Mouse (Mus musculus) CD4-positive, CD25-positive, alpha-beta regulatory T cell, adult 9 weeks (primary cell): ENCODE data around the gene Cct6b. TPM values are rescaled to one million over a fixed set of nuclear protein-coding genes. Genes with fewer than 3 reads are reported as not detected.

Source experiments
- polyA plus RNA-seq: library from polyadenylated mRNA; unstranded; fragments of 100-300 nt; shearing (Covaris generic); gene quantifications from one replicate; pipeline ENCODE4 v1.2.1, GENCODE M21; 2017

Gene Cct6b
- 0.86 TPM for polyA plus RNA-seq

DNA sequence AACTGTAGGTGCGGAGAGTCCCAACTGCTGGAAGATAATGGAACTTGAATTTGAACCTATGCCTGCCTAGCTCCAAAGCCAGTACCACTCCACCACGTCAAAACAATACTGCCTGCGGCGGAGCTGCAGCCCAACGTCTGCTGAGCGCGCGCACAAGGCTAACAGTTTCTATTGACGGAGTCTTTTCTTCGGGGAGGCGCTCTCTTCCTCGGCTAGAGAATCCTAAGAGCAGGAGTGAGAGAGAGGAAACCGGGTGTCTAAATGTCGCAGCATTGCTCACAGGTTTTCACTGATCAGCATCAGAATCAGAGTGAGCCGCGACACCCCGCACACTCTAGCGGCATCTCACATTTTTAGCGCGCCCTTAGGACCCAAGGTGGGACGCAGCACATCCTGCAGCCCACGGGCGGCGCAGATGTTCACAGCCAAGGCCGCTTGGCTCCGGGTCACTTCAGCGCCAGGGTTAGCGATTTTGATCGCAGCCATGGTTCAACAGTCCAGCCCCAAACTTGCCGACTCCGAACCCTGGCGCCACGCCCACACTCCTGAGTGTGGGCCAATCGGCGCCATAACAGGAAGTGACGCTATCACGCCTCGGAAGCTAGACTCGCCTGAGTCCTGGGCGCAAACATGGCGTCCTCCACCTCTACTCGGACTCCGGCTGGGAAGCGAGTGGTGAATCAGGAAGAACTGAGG is at the start of gene Cct6b, which contains the start of gene Zfp830:
Gene Cct6b, minus strand, starts transcription at position 580 of the 696 bp plus-strand sequence.
Gene Zfp830, plus strand, starts transcription at position 604 of the 696 bp plus-strand sequence.

DNA sequence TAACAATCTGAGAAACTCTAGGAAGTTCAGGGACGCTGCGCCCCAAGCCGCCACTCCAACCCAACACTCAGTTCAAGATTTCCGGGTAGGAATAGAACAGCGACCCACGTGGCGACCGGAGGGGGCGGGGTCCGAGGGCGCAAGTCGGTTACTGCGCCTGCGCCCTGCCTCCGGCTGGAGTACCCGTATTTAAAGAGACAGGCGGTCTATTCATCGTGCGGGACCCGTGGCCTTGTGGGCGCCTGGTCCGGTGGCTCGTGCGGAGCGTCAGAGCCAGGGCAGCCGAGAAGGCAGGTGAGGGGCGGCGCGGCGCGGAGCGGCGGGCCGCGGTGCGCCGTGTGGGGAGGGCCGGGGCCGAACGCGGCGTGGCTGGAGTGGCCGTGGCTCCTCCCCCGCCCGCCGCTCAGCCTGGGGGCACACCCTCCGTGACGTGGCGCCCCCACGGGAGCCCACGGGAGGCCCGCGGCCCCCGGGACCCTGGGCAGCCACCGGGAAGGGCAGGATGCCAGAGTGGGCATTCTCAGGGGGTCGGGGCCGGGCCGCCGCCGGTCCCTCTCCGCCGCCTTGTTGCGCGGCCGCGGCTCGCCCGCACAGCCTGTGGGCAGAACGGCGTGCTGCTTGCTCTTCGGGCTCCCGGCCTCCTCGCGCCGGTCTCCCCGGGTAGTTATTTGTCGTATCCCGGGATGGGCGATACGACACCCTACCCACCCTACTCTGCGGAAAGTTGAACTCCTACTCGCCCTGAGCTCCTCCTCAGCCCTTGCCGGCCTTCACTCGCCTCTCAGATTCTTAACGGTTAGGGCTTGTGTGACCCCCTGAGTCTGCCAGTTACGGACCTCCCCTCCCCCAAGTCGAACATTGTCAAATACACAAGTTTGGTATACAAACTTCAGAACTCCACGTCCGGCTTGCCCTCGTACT is 17.1 kb upstream of the Cct6b start, which contains the start of gene Lig3:
Gene Lig3, plus strand, starts transcription at position 126 of the 921 bp plus-strand sequence.

Other genes with a start within 250 kb of the Cct6b start
- gene Zfp830, start within 50 bp of the Cct6b start, polyA plus RNA-seq: 42.0 TPM
- gene Lig3, start 16.8 kb upstream of the Cct6b start, polyA plus RNA-seq: 40.7 TPM
- gene Rffl, start 106.9 kb upstream of the Cct6b start, polyA plus RNA-seq: 11.4 TPM
- 40.0 TPM for gene Rad51d, start 126.3 kb upstream of the Cct6b start, polyA plus RNA-seq
- gene Fndc8, start 127.8 kb upstream of the Cct6b start, polyA plus RNA-seq: not detected
- 44.2 TPM for gene Nle1, start 144.1 kb upstream of the Cct6b start, polyA plus RNA-seq
- not detected for gene Unc45b, start 146.2 kb upstream of the Cct6b start, polyA plus RNA-seq
- gene Slfn5, start 187.0 kb upstream of the Cct6b start, polyA plus RNA-seq: 56.4 TPM
- 16.9 TPM for gene Slfn9, start 227.5 kb upstream of the Cct6b start, polyA plus RNA-seq